Mouse (Mus musculus) CH12F3 (cell line): ENCODE measurements at regions not wholly inside any gene's neighbourhood (a gene's known extent, or its start where the extent isn't known, plus 50 kb on each side); places are given as distances from the start of the nearest gene placed in this dataset.

Source experiments
- in situ Hi-C: fragments of 300-500 bp; cut with MboI; formaldehyde crosslinking; loops from 2 replicates; pipeline ENCODE4 v1.14.3; 2020; ENCODE audit warnings: low sequenced_read_pairs

DNA sequence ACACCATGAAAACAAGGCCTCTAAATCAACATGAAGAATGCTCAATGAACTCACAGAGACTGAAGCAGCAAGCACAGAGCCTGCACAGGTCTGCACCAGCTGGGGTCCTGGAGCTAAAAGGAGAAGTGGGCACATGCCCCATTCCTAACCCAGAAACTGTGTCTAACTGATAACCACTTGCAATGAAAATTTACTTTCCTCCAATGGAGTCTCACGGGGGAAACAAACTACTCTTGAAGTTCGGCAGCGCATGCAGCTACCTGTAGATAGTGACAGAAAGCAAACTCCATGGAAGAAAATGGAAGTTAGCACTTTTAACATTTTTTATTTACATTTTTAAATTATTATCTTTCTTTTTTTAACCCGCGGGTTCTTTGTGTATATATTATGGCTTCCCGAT, 76.8 kb upstream of the Akap6 start:
- in situ Hi-C loops, result loop anchor here (10.0 kb wide), 1 partner anchor 598 kb away; the partner anchor contains the start of gene Gpr33

DNA sequence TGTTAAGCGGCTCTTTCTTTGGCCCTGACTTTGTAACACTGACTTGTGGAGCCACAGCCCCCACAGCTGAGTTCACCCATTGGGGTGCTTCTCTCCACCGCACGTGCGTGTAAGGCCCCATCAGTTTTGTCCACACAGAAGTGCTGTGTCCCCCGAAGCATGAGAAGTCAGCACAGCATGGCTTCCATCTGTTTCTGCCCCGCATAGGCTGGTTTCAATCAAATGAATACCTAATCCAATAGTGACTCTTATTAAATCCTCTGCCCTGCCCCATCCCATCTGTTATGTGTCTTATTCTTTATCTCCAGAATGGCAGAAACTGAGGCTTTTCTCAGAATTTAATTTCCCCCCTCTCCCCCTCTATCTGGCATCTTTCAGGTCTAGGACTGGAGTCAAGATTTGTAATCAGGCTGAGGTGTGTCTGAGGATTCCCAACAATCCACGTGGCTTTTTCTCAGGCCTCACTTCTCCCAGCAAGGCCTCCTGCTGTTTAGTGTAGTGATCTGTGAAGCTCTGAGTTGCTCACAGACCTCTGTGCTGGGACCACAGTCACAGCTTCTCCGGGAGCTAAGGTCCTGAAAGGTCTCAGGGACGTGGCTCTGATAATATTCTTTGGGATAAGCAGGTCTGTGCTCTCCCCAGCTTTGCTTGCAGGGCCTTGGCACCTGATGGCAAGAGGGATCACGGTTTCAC, 75.6 kb upstream of the Akap6 start:
- in situ Hi-C loops, result loop anchor here (10.0 kb wide), 1 partner anchor 599 kb away; the partner anchor contains the start of gene Gpr33

DNA sequence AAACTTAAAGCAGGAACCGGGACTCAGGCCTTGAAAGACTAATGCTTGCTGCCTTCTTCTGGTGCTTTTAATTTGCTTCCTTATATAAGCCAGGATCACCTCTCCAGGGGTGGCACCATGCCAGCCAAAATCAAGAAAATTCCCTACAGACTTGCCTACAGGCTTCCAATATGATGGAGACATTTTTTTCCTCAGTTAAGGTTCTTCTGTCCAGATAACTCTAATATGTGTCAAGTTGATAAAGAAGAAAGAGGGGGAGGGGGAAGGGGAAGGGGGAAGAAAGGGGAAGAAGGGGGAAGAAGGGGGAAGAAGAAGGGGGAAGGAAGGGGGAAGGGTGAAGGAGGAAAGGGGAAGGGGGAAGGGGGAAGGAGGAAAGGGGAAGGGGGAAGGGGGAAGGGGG, 74.3 kb upstream of the Akap6 start:
- in situ Hi-C loops, result loop anchor here (10.0 kb wide), 1 partner anchor 600 kb away; the partner anchor contains the start of gene Gpr33

DNA sequence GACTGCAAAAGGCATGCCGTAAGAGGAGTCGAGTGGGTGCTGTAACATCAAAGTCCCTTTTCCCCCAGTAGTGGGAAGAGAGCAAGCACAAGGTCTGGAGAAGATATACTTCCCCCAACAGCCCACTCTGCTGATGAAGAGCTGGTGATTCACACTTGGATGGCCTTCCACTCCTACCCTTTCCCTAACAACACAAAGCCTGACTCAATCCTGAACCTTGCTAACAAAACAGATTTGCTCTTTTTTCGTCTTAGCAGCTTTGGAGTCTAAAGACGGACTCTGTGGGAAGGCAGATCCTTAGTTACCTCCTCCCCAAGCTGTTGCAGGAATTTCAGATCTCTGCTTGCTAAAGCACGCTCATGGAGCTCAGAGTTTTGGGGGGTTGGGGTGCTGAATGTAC, 70.4 kb upstream of the Akap6 start:
- in situ Hi-C loops, result loop anchor here (10.0 kb wide), 1 partner anchor 604 kb away; the partner anchor contains the start of gene Gpr33

DNA sequence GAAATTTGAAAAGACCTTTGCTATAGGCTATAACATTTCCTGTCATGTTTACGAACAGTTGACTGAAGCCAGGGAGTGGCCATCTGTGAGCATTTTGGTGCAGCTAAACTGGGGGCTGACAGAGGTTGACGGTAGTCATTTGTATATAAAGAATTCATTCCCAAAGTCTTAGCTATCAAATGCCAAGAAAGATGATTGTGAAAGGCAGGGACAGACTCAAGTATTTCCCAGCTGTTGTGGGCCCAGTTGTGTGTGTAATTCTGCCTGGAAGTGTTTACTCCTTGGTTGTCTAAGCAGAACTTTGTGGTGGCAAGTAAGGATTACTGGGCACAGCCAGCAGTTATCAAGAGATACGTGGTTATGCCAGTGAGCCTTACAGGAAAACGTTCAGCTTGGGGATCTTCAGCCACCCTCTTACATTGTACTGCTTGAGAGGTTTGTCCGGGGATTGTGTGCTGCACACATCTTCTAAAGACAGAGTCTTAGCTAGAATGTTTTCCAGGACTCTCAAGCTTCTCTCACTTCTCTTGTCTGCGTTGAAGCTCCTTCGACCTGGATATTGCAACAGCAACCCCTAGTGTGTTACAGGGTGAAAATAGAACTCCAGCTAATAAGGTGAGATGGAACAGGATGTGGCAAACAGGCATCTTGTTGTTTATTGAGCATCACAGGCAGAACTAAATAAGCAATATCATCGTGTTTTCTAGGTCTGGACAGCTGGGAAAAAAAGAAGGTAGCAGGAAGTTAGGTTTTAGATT, 63.9 kb upstream of the Akap6 start:
- in situ Hi-C loops, result no loop called here

DNA sequence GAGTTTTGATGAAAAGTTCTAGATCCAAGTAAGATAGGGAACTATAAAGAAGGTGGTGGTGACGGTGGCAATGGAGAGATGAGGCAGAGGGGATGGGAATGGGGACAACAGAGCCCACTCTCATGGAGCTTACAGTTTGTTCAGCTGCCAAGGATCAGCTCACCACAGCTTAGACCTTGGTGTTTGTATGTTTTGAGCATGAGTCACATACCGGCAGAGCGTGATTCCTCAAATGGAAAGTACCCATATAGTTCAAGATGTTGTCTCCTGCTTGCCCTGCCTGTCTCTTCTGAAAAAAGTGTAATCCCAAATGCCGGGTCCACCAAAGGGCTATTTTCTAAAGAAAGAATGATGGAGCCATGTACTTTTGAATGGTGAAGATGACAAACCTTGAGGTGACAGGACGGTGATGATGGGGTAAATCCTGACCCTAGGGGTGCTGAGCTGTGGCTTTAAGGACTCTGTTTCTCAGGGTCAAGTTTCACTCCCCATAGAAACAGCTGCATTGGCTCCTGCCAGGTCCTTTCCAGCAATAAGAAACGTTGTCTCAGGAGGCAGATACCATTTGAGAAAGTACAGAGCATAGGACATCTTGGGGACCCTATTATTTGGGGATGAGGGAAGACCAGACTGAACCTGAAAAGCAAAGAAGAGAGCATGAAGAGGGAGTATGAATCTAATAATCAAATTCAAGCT, 62.8 kb upstream of the Akap6 start:
- in situ Hi-C loops, result no loop called here

DNA sequence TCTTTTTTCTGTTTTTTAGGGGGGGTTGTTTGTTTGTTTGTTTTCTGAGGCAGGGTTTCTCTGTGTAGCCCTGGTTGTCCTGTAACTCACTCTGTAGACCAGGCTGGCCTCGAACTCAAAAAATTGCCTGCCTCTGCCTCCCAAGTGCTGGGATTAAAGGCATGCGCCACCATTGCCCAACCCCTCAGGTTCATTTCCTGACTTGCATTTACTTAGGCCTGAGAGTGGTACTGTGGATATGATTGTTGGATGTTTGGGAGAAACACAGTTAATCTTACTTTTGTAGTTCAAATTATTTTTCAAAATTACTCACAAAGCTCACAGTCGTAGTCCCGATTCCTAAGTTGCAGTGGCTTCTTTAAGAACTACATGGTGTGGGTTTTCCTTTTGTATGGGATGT, 62.3 kb upstream of the Akap6 start:
- in situ Hi-C loops, result no loop called here

DNA sequence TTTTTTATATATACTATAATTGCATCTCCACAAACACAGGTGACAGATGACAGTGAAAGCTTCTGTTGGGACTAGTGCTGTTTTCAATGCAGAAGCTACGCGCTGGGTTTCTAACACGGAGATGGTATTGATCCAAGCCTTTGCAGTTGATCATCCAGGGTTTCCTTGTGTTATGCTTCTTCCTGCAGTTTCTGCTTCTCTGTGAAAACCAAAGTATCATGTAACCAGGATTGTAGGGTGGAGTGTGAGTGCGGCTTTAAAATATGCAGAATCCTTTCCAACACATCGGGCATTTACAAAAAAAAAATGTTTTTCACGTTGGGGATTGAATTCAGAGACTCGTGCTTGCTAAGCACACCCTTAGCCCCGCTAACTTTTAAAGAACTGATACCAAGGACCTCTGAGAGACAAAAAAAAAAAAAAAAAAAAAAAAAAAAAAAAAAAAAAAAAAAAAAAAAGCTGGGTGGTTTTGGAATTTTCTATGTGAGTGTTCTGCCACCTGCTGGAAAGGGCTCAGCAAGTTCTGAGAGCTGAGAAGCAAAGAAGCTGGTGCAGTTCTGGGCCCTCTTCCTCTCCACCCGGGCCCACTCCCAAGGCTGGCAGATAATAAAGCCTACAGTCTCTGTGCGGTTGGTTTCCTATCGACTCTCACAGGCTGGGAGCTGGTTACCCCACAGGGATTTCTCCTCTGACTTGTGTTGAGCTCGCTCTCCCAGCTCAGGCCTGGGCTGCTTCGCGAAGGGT, 61.5 kb upstream of the Akap6 start:
- in situ Hi-C loops, result no loop called here

DNA sequence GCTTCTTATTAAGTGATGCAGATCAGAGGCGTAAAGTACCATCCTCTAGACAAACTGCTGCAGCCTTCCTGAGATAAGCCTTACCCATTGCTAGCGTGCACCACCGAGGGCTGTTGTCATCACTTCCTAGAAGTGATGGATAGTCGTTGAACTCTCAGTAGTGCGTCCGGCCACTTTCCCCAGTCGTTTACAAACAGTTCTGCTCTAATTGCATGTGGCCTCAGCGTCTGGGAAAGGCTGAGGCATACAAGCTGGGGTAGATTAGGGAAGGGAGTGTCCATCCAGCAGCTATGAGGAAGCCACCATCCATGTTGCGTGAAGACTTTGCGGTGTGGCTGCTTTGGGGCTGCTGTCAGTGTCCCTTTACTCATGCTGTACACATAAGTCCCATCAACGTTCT, 60.7 kb upstream of the Akap6 start:
- in situ Hi-C loops, result no loop called here

DNA sequence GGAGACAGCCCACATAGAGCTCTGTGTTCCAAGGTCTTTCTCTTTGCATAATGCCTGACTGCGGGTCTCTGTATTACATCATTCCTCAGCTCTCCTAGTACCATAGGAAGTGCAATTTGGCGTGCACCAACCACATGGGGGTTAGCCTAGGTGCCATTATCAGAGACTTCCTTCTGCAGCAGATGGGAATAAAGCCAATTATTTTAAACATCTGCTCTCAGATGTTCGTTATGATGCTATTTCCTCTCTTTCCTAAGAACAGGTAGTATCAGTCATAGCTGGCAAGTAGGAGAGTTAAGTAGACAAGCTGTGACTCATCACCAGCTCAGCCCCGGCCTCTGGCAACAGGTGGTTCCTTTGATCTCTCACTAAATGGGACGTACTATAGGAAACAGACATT, 55.1 kb upstream of the Akap6 start:
- in situ Hi-C loops, result no loop called here
